Mouse (Mus musculus): ENCODE data around the gene H3f3a.
A peak's percentile ranks its signal among the peaks of the same experiment; 100 is the strongest.
"Not testable (repeated sequence)": the region's sequence is repeated elsewhere in the genome, so short reads cannot be mapped to it uniquely, and the experiment has no call there.

The H3f3a gene

DNA sequence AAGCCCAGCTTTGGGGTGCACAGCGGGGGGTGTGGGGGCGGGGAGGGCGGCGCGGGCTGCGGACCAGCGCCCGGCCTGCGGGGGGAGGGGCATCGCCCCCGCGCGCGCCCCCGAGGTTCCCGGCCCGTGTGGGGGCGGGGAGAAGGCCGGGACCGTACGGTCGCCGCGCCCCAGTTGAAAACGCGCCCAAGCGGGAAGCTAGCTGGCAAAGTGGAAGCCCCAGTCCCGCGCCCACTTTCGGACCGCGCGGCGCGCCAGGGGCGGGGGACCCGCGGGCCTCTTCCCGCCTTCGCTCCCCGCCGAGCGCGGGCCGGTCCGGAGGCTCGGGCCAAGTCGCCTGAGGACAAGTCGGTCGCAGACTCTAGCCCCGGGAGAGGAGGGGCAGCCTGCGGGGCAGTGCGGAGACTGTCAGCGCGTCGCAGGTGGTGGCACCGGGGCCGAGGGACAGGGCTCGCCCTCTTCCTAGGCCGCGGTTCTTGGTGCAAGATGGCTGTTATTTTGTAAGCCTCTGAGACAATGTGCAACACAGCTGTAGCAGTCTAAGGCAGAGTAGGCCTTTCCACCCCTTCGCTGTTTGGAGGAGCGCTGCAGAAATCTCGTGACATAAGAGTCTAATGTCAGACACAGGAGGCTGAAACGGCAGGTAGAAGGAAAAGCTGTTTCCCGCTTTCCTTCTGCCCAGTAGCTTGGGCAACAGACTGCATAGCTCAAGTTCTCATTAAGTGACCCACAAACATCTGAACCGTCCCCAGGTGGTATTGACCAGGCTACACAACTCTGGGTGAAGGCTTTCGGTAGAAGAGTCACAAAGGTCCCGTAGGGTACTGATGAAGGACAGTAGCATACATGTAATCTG is at the start of gene H3f3a:
TSS of gene H3f3a (minus strand) at position 59 of the 856 bp plus-strand sequence.
- no peak for DNase-seq (ENCODE audit: low read depth, low spot score)

DNA sequence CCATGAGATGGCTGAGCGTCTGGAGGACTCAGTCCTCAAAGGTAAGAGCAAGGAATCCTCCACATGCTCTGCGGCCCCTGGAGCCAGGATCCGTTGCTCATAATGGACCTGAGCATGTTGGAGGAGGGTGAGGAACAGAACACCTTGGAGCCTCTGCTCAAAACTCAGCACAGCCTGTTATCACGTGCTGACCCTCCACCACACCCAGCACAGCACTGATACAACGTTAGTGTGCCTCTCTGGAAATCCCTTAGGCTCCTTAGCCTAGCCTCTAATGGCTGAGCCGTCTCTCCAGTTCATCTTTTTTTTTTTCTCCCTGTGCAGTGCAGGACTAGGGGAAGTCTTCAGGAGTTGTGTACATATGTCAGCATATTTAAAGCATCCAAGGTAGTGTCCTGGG is 46.3 kb upstream of the H3f3a start:
- DNase-seq (ENCODE audit: low read depth, low spot score) = no peak

DNA sequence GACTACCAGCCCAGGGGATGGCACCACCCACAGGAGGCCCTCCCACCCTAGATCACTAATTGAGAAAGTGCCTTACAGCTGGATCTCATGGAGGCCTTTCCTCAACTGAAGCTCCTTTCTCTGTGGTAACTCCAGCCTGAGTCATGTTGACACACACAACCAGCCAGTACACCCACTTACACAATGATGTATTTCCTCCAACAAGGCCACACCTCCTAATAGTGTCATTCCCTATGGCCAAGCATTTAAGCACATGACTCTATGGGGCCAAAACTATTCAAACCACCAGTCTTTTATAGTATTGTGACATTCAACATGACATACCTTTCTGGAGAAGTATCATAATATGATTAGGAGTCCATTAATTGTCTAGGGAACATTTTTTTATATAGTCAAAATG is 45.0 kb upstream of the H3f3a start:
- no peak for DNase-seq (ENCODE audit: low read depth, low spot score)

DNA sequence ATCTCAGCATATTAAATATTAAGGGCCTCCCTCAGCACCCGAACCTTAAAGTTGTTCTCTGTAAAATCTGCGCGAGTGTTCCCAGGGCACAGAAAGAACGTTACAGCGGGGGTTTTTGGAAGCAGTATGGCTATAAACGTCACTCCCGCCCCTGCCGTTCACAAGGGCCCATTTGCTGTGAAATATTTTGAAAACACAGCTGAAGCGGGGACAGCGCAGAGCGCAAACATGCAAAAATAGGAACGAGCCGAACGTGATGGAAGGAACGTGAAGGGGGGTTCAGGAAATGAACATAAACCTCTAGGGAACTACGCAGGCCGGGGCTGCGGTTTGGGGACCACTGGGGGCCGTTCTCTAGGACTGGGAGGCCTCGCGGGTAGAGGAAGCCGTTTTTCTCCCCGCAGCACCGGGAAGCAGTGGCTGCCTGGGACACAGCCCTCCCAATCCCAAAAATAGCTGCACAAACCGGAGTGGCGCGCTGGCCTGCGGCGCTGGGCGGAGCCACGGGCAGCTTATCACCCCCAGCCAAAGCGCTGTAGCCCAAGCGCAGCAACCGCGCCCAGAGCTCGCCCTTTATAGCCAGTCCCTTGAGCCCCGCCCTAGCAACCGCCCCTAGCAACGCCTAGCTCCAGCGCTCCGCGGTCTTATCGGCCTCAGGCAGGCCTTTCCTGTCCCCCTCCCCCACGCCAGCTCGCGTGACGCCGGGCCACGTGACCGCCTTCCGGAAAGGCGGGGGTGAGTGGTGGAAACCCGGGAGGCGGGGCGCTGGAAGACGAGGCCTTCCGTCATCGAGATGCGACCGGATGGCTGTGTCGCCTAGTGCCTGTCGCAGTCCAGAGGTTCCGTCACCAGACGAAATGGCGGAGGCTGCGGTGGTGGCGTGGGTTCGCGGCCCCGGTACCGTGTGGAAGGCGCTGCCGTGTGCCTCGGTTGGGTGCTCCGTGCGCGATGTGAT is 36.9 kb upstream of the H3f3a start, which contains the start of gene Sde2:
TSS of gene Sde2 (plus strand) at position 812 of the 955 bp plus-strand sequence.
- peak; percentile 100 for DNase-seq (ENCODE audit: low read depth, low spot score)

DNA sequence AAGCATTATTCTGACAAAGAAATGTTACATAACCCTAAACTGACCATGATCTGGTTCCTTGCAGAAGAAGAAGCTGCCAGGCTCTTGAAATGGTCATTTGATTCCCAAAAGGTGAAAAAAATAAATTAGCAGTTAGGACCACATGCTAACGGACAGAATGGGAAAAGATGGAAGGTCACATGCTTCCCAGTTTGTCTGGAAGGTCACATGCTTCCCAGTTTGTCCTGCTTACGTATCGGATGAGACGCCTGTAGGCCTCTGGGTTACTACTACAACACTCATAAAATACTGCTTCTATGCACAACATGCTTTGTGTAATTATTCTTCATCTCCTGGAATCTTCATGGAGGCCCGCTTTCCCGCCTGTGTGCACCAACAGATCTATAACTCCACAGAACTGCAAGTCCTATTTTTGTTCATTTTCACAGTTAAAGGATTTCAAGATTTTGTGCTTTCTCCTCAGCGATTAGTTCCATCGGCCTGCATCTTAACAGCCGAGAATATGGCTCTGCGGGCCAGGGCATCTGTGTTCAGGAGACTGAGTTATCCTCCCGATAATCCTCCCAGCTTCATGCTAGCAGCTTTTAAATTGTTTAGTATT is 36.1 kb upstream of the H3f3a start:
- DNase-seq (ENCODE audit: low read depth, low spot score) = no peak

DNA sequence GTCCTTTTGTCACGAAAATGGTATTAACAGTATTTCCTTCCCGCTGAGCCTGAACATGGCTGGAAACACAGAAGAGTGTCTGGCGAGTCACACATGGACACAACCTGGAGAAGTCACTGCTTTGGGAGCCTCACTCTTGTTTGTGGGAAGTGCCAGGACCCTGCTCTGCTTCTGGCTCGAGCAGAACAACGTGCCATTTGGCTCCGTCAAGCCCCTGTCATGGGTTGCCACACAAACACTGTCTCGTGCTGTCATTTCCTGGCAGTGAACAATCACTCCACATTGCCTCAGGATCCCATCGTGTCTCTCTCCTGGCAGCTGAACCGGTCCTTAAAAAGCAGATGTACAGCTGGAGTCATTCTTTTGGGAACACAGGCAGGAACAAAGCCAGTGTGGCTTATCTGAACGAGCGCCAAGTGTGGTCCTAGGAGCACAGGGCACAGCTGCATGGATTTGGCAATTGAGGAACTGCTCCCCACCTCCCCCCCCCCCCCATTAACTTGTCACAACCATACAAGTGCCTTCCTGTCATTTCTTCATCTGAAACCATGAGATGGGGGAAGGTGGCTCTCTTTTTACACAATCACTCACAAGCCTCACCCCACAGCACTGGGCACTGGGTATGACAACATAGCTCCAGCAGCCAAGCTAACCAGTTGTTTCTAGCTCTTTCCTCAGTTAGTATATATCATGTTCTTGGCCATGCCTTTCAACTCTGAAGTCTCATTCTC is 34.9 kb upstream of the H3f3a start:
- no peak for DNase-seq (ENCODE audit: low read depth, low spot score)

DNA sequence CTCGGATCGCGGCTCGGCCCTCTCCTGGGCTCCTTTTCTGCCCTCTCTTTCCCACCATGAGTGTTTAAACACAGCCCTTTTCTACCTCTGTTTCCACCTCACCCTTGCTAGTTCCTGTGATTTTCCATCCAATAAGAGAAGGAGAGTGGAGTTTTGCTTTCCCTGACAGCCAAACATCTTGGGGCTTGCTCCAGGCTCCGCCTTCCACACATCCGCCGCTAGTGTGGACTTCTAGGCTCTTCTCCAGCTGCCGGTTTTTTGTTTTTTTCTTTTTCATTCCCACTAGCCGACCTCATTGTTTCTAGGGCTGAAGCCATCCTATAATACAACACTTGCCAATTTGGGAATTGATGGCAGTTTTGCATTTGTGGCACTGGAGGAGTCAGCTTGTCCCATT is 34.4 kb upstream of the H3f3a start:
- DNase-seq (ENCODE audit: low read depth, low spot score) = peak; percentile 47

DNA sequence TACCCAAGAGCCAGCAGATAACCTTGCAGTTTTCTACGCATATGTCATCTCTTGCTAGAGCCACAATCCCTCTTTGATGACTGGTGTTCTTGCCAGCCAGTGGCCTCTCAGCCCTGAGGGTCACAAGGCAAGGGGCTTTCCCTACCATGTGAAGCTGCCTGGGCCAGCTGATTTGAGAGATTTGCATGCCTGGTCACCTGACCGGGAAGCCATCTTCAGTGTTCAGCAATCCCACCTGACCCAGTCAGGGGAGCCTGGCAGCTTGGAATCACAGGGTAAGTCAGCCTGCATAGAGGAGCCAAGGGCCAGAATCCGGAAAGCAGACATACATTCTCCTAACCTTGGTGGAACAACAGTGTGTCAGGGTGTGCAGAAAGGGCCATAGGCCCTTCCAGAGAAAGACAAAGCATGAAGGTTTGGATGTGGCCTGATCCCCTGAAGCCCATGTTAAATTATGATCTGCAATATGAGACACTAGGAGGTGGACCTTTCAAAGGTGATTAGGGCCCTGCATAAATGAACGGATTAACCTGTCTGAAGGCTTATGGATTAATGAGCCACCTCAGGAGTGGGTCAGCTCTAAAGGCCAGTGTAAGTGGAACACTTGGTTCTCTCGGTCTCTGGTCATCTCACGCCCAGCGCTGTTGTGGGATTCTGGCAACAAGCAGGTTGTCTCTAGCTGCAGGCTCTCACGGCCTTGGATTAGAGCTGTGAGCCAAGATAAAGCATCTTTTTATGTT is 28.0 kb upstream of the H3f3a start:
- DNase-seq (ENCODE audit: low read depth, low spot score) = no peak

DNA sequence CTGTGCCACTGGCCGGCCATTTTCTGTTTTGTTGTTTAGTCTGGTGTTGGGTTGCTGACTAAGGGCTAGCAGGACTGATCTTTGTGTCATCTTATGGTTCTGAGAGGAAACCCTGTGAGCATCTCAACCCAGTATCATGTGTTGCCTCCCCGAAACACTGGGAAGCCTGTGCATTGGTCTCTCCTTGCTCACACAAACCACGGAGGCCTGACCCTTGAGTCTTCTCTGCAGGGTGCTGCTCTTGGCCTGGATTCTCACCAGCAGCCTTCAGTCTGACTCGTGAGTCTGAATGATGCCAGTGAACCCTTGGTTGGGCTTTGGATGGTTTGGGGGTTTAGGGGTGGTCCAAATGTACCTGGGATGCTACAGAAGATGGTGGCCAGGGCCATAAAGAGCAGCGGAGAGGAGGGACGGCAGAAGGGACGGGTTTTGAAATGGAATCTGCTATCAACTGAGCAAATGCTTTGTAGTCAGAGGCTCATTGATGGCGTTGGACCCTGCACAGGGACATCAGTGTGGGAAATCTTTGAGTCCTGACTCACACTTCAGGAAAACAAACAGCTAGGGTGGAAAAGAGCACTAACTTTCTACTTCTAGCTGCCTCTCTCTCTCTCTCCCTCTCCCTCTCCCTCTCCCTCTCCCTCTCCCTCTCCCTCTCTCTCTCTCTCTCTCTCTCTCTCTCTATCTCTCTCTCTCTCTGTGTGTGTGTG is 25.6 kb upstream of the H3f3a start:
- DNase-seq (ENCODE audit: low read depth, low spot score) = no peak

DNA sequence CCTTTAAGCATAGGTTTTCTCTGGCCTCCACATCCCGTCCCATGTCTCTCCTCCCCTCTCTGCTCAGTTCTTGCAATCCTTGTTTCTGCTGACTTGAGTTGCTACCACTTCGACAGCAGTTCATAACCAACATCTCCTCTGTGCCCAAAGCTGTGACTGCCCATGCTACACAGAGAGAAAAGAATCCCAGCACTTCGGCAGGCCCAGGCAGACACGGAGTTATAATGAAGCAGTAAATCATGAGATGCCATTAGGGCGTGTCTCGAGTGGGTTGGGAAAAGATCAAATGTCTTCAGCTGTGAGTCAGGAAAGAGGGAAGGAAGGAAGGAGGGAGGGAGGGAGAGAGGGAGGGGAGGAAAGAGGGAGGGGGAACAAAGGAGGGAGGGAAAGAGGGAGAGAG is 24.3 kb upstream of the H3f3a start:
- no peak for DNase-seq (ENCODE audit: low read depth, low spot score)

DNA sequence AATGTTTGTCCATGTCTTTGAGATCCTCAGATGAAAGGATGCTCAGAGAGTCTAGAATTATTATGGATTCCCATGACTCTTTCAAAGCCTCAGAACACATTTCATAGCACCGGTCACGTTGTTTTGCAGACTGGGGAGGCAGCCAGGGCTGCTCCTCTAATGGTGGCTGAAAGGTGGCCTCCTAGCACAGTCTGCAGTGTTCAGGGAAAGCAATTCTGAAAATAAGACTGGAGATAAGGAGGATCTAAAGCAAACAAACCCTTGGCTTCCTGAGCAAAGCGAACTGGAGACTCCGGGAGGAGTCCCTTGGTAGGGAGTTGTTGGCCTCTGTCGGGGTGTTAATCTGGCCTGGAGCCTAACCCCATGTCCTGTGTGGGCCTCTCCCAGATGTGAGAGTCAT is 23.4 kb upstream of the H3f3a start:
- DNase-seq (ENCODE audit: low read depth, low spot score) = no peak

DNA sequence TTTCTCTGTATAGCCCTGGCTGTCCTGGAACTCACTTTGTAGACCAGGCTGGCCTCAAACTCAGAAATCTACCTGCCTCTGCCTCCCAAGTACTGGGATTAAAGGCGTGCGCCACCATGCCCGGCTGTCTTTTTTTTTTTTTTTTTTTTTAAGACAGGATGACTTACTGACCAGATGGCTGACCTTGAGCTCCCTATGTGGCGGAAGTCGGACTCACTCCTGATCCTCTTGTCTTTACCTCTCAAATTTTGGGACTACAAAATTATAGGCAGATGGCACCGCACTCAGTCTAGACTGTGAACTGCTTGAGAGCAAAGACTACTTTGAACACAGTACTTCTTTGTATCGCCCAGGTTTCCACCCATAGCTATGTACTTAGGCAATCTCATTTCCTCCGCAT is 22.7 kb upstream of the H3f3a start:
- not testable (repeated sequence) for DNase-seq (ENCODE audit: low read depth, low spot score)

DNA sequence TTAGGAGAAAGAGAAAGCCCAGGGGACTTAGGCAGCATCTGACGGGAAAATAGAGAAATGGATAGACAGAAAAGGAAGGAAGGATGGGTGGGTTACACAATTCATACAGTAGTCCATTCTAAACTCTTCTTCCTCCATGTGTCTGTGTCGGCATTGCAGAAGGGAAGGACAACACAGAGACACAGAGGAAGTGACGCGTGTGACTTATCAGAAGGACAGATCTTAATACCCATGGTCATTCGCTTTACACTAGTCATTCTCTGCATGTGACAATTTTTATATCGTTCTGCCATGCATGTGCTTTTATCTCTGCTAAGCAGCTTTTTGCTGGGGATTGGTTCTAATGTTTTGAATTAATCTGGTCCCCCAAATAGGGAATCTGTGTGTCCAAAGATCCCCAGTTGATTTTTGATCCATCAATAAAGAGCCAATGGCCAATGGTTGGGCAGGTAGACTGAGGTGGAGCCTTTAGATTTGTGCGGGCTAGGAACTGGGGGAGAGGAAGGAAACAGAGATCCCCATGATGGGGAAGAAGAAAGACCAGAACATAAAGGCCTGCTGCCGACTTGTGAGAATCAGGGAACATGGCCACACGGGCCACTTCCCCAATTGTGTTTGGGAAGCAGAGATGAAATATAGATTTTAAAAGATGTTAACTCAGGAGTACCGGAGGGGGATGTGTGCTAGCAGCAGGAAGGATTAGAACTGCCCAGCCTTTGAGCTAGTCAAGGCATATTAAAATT is 21.7 kb upstream of the H3f3a start:
- DNase-seq (ENCODE audit: low read depth, low spot score) = no peak

DNA sequence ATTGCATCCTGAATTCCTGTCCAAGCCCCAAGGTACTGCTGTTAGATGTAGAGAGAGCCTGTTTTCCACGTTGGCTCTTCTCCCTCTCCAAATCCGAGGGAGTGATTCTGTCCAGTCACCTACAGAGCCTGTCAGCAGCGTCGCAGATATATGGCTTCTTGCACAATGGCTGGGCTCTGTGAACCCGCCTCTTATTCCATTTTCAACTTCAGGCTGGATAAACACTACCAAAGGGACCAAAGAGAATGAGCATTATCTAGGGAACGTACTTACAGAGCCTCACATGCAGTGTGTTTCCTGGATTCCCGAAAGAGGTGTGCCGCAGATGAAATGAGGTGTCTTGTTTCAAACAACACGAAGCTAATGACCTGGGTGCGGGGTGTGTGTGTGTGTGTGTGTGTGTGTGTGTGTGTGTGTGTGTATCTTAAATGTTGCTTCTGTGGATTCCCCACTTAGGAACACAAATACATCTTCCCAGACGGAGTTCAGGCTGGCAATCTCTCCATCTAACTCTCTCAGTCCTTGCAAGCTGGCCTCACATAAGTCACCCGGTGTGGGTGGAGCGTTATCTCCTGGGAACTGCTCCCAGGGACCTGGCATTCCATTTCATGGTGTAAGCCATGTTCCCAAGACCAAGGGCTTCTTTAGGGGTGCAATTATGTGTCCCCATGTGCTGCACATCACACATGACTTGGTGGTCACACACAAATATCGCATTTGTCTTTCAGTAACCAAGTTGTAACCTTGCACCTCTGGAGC is 17.0 kb upstream of the H3f3a start:
- no peak for DNase-seq (ENCODE audit: low read depth, low spot score)

DNA sequence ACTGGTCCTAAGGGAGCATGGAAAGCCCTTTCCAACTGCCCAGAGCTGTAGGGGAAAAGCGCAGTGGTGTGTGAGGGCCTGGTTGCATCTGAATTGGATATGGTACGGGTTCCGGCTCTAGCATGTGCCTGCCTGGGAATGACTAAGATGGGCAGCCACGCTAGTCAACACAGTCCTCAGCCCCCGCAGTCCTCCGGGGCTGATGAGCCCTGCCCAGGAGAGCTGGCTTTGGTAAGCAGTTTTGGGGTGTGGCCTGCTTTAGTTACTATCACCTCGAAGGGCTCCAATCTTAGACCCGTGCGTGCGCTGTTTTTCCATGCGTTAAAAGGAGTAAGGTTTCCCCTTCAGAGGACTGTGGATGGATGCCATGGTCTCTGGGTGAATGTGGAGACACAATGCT is 16.4 kb upstream of the H3f3a start:
- no peak for DNase-seq (ENCODE audit: low read depth, low spot score)

DNA sequence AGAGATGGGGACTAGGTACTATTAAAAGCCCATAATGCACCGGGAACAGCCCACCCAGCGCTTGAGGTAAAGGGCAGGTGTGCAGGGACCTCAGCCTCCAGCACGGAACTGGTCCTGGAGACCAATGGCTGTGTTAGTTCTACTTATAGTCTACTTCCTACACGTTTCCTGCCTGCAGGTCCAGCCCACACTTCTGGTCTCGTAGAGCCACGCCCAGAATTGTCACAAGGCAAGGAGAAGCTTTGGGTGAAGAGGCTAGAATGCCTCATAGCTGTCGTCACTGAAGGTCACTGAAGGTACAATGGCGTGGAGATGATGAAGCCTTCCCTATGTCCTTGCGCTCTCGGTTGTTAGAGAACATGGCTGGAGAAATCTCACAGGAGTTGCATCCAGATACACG is 16.0 kb upstream of the H3f3a start:
- DNase-seq (ENCODE audit: low read depth, low spot score) = no peak

DNA sequence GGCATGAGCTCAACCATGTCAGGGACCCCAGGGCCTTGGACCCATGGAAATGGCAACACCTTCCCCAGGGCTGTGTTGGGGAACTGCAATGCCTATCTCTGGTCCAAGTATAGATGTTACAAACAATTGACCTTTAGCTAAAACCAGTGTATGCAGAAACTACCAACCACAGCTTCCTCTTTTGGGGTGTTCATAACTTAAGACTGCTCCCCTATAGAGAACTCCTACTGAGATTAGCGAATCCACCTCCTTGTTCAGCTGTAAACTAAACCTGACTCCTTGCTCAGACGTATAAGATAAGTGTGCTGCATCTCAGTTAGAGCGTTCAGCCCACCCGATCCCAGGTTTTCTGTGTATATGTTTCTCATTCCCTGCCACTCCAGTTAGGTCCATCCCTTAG is 12.9 kb upstream of the H3f3a start:
- no peak for DNase-seq (ENCODE audit: low read depth, low spot score)

DNA sequence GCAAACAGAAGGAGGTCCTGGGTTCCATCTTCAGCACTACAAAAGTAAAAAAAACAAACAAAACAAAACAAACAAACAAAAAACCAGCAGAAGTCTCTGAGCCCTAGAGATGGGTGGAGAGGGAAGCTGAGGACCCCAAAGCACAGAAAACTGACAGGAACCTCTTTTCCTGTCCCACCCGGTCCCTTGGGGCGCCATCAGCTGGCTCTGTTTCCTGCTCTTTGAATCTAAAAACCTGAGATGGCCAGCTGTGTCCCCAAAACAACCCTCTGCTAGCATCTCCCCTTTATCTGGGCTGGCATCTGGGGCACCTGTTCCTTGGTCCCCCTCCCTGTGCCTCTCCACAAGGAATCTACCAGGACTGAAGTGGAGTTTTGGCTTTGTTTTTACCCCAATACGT is 11.0 kb upstream of the H3f3a start:
- DNase-seq (ENCODE audit: low read depth, low spot score) = no peak

DNA sequence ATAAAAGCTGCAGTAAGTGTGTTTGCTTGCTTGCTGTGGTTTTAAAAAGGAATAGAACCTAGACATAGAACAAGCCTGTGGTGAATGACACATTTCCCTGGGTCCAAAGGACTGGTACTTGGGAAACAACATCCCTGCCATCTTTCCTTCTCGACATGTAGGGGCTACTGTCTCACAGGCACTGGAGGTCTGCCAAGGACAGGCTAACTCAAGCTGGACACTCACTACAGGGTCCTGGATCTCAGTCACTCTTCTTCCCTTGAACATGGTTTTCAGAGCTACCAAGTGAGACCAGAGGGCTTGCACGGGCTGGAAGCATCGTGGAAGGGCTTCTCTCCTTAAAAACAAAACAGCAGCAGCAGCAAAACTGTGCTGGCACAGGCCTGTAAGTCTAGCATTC is 10.0 kb upstream of the H3f3a start:
- DNase-seq (ENCODE audit: low read depth, low spot score) = no peak
